Mouse (Mus musculus) midbrain, postnatal 0 days (tissue): ENCODE measurements around the gene Syne1. TPM values are rescaled to one million over a fixed set of nuclear protein-coding genes. Genes with fewer than 3 reads are reported as not detected.

Experiments used
- ATAC-seq: fragments of 200-750 bp; cut with Nextera tagmentation; 2 replicates; pipeline ENCODE4 v1.8.0; 2017; ENCODE audit warnings: moderate number of reproducible peaks, mild to moderate bottlenecking, moderate TSS enrichment, moderate library complexity; ENCODE audit not compliant: low FRiP score
- DNase-seq: peaks from one replicate; pipeline ENCODE4 v3.0.0-alpha.2; 2015; ENCODE audit warnings: low spot score
- H3K27ac ChIP-seq: fragments of 300-500 bp; sonication (generic); 2 replicates; pipeline ENCODE4 v1.5.1; 2014; ENCODE audit warnings: low read depth, mild to moderate bottlenecking, low read length, mixed read lengths
- H3K27me3 ChIP-seq: fragments of 300-500 bp; sonication (generic); 2 replicates; pipeline ENCODE4 v1.6.1; 2014; ENCODE audit warnings: low read length, control low read depth, mixed read lengths; ENCODE audit not compliant: insufficient read depth
- H3K36me3 ChIP-seq: fragments of 300-500 bp; sonication (generic); 2 replicates; pipeline ENCODE4 v1.6.1; 2014; ENCODE audit warnings: low read length, control low read depth, mixed read lengths; ENCODE audit not compliant: insufficient read depth
- H3K4me1 ChIP-seq: fragments of 300-500 bp; sonication (generic); 2 replicates; pipeline ENCODE4 v1.6.1; 2014; ENCODE audit warnings: mild to moderate bottlenecking, control low read depth, antibody characterized with exemption, low read length, mixed read lengths; ENCODE audit not compliant: insufficient read depth
- H3K4me2 ChIP-seq: fragments of 300-500 bp; sonication (generic); 2 replicates; pipeline ENCODE4 v1.6.1; 2014; ENCODE audit warnings: low read depth, mild to moderate bottlenecking, low read length, mixed read lengths; ENCODE audit not compliant: poor library complexity, severe bottlenecking
- H3K4me3 ChIP-seq: fragments of 300-500 bp; sonication (generic); 2 replicates; pipeline ENCODE4 v1.5.1; 2014; ENCODE audit warnings: low read depth, mild to moderate bottlenecking, low read length, moderate library complexity
- H3K9ac ChIP-seq: fragments of 300-500 bp; sonication (generic); replicated peaks from 2 replicates; pipeline ENCODE4 v1.6.1; 2014; ENCODE audit warnings: mild to moderate bottlenecking, low read length, moderate library complexity, mixed read lengths; ENCODE audit not compliant: poor library complexity, severe bottlenecking
- H3K9me3 ChIP-seq: fragments of 300-500 bp; sonication (generic); 2 replicates; pipeline ENCODE4 v1.6.1; 2016; ENCODE audit warnings: low read length, control low read depth
- CTCF ChIP-seq: IDR thresholded peaks from 2 replicates; pipeline ENCODE4 v1.5.1; 2016; ENCODE audit warnings: antibody characterized with exemption, mild to moderate bottlenecking
- WGBS: fragments of 180-500 bp; shearing (Covaris S2); extraction: QIAGEN DNeasy Blood & Tissue Kit; methylation state at CpG from one replicate; pipeline ENCODE4 v1.1.7; 2014; 5-methylcytosine and 5-hydroxymethylcytosine counted together
- polyA plus RNA-seq: library from polyadenylated mRNA; unstranded; fragments of >200 nt; fragmentation: Nextera tagmentation; extraction: Ambion mirVana; gene quantifications from 2 replicates; pipeline ENCODE4 v1.2.1, GENCODE M21; 2015
- total RNA-seq: library from RNA; depleted of rRNA; stranded (reverse); fragments of >200 nt; gene quantifications from 2 replicates; pipeline ENCODE4 v1.2.3, GENCODE M21; 2014

Gene Syne1
- total and polyA plus RNA-seq, 2 experiments from 2014 or later: 18.6 to 99.3 TPM

- DNase-seq: peak; percentile 48
Observed at GRCm38 (mm10) chr10:5488097-5488496, 63.2 kb downstream of the Syne1 start.

GRCm38 (mm10) chr10:5480552-5481550 lies 70.4 kb downstream of the Syne1 start:
- no peak overlapping the region for H3K4me2 ChIP-seq
- no peak overlapping the region for H3K27ac ChIP-seq
- ATAC-seq: no peak
- no peak overlapping the region for H3K4me3 ChIP-seq
- no peaks in the 10 kb centered on the region for H3K9me3 ChIP-seq
- DNase-seq: no peak
- H3K27me3 ChIP-seq: no peaks in the 10 kb centered on the region
- no peaks in the 10 kb centered on the region for H3K4me1 ChIP-seq
- no peaks in the 10 kb centered on the region for H3K36me3 ChIP-seq
- H3K9ac ChIP-seq: no peak overlapping the region
- TF ChIP-seq CTCF: peak; percentile 3; the same call in 1 of the 2 replicates
- WGBS: 81% methylated on average over 9 of the region's 9 CpGs

More at GRCm38 (mm10) chr10:5488097-5488496, 63.2 kb downstream of the Syne1 start:
- 46% methylated on average over 5 of the region's 5 CpGs for WGBS
- Histone ChIP-seq H3K4me2 (no peak overlapping the region), H3K27me3 (no peaks in the 10 kb centered on the region), H3K27ac (no peak overlapping the region), H3K4me3 (no peak overlapping the region), H3K4me1 (no peaks in the 10 kb centered on the region), H3K9ac (no peak overlapping the region), H3K36me3 (no peaks in the 10 kb centered on the region), H3K9me3 (no peaks in the 10 kb centered on the region)
- TF ChIP-seq CTCF: no peak
- no peak for ATAC-seq

- TF ChIP-seq CTCF: peak; percentile 78
- no peak overlapping the region for H3K27ac ChIP-seq
- ATAC-seq (no peak), DNase-seq (peak; percentile 67)
- H3K4me1 ChIP-seq: no peaks in the 10 kb centered on the region
- no peaks in the 10 kb centered on the region for H3K27me3 ChIP-seq
- no peaks in the 10 kb centered on the region for H3K36me3 ChIP-seq
- H3K9ac ChIP-seq: no peak overlapping the region
- H3K9me3 ChIP-seq: no peaks in the 10 kb centered on the region
- H3K4me3 ChIP-seq: no peak overlapping the region
- no peak overlapping the region for H3K4me2 ChIP-seq
- WGBS: 63% methylated on average over 6 of the region's 6 CpGs
Observed at GRCm38 (mm10) chr10:5480097-5480496, 71.2 kb downstream of the Syne1 start.

GRCm38 (mm10) chr10:5468638-5469037 lies 82.6 kb downstream of the Syne1 start:
- Histone ChIP-seq H3K9ac (no peak overlapping the region), H3K9me3 (no peaks in the 10 kb centered on the region), H3K4me3 (no peak overlapping the region), H3K4me1 (no peaks in the 10 kb centered on the region), H3K36me3 (no peaks in the 10 kb centered on the region), H3K27me3 (no peaks in the 10 kb centered on the region), H3K27ac (no peak overlapping the region), H3K4me2 (no peak overlapping the region)
- no peak for TF ChIP-seq CTCF
- WGBS: 85% methylated on average over 2 of the region's 2 CpGs
- no peak for DNase-seq
- ATAC-seq: no peak

- ATAC-seq (no peak), DNase-seq (no peak)
- Histone ChIP-seq H3K27ac (no peak overlapping the region), H3K9me3 (no peaks in the 10 kb centered on the region), H3K27me3 (no peaks in the 10 kb centered on the region), H3K4me3 (no peak overlapping the region), H3K9ac (no peak overlapping the region), H3K4me2 (no peak overlapping the region), H3K4me1 (no peaks in the 10 kb centered on the region), H3K36me3 (no peaks in the 10 kb centered on the region)
- TF ChIP-seq CTCF: no peak
Observed at GRCm38 (mm10) chr10:5453830-5454229, 97.5 kb downstream of the Syne1 start.

GRCm38 (mm10) chr10:5449944-5450343 lies 101.3 kb downstream of the Syne1 start:
- Histone ChIP-seq H3K4me2 (no peak overlapping the region), H3K9me3 (no peaks in the 10 kb centered on the region), H3K4me3 (no peak overlapping the region), H3K9ac (no peak overlapping the region), H3K27me3 (no peaks in the 10 kb centered on the region), H3K36me3 (no peaks in the 10 kb centered on the region), H3K4me1 (no peaks in the 10 kb centered on the region), H3K27ac (no peak overlapping the region)
- TF ChIP-seq CTCF: no peak
- ATAC-seq (no peak), DNase-seq (no peak)
- WGBS: 89% methylated on average over 2 of the region's 2 CpGs
